Mouse (Mus musculus) kidney, embryonic 14.5 days (tissue): ENCODE measurements around the gene Tomm20. TPM values are rescaled to one million over a fixed set of nuclear protein-coding genes. Genes with fewer than 3 reads are reported as not detected.
"Not testable (repeated sequence)": the region's sequence is repeated elsewhere in the genome, so short reads cannot be mapped to it uniquely, and the experiment has no call there.

ENCODE experiments used
- ATAC-seq: fragments of 200-750 bp; cut with Nextera tagmentation; 2 replicates; pipeline ENCODE4 v1.8.0; 2017; ENCODE audit warnings: moderate number of reproducible peaks, mild to moderate bottlenecking, moderate TSS enrichment, moderate library complexity; ENCODE audit not compliant: low FRiP score, low TSS enrichment
- H3K27ac ChIP-seq: fragments of 300-500 bp; sonication (generic); 2 replicates; pipeline ENCODE4 v1.5.1; 2014; ENCODE audit warnings: low read depth, mild to moderate bottlenecking, low read length, moderate library complexity, mixed read lengths
- H3K27me3 ChIP-seq: fragments of 300-500 bp; sonication (generic); 2 replicates; pipeline ENCODE4 v1.6.1; 2014; ENCODE audit warnings: mild to moderate bottlenecking, low read length; ENCODE audit not compliant: control insufficient read depth, insufficient read depth
- H3K36me3 ChIP-seq: fragments of 300-500 bp; sonication (generic); 2 replicates; pipeline ENCODE4 v1.6.1; 2014; ENCODE audit warnings: low read length, mixed read lengths; ENCODE audit not compliant: control insufficient read depth, insufficient read depth
- H3K4me1 ChIP-seq: fragments of 300-500 bp; sonication (generic); 2 replicates; pipeline ENCODE4 v1.6.1; 2014; ENCODE audit warnings: low read length, mixed read lengths; ENCODE audit not compliant: control insufficient read depth, insufficient read depth
- H3K4me2 ChIP-seq: fragments of 300-500 bp; sonication (generic); replicated peaks from 2 replicates; pipeline ENCODE4 v1.6.1; 2014; ENCODE audit warnings: low read depth, mild to moderate bottlenecking, low read length
- H3K4me3 ChIP-seq: fragments of 300-500 bp; sonication (generic); 2 replicates; pipeline ENCODE4 v1.5.1; 2014; ENCODE audit warnings: mild to moderate bottlenecking, low read length
- H3K9ac ChIP-seq: fragments of 300-500 bp; sonication (generic); 2 replicates; pipeline ENCODE4 v1.6.1; 2014; ENCODE audit warnings: low read depth, mild to moderate bottlenecking, low read length, moderate library complexity
- H3K9me3 ChIP-seq: fragments of 300-500 bp; sonication (generic); 2 replicates; pipeline ENCODE4 v1.6.1; 2016; ENCODE audit warnings: low read length; ENCODE audit not compliant: control insufficient read depth
- WGBS: fragments of 180-500 bp; shearing (Covaris S2); extraction: QIAGEN DNeasy Blood & Tissue Kit; methylation state at CpG from one replicate; pipeline ENCODE4 v1.1.7; 2014; 5-methylcytosine and 5-hydroxymethylcytosine counted together
- polyA plus RNA-seq: library from polyadenylated mRNA; unstranded; fragments of >200 nt; fragmentation: Nextera tagmentation; extraction: Ambion mirVana; gene quantifications from 2 replicates; pipeline ENCODE4 v1.2.1, GENCODE M21; 2014

Gene Tomm20
- polyA plus RNA-seq, 1 experiment from 2014 or later: 262 TPM

GRCm38 (mm10) chr8:126918356-126918755 lies 27.3 kb downstream of the Tomm20 start:
- no peak overlapping the region for H3K9ac ChIP-seq
- no peak for ATAC-seq
- WGBS: 100% methylated on average over 1 of the region's 1 CpGs

GRCm38 (mm10) chr8:126917179-126917905 lies 28.3 kb downstream of the Tomm20 start:
- no peak for ATAC-seq
- no peaks in the 10 kb centered on the region for H3K27me3 ChIP-seq
- H3K4me2 ChIP-seq: no peak overlapping the region
- 68% methylated on average over 6 of the region's 6 CpGs for WGBS
- H3K9me3 ChIP-seq: no peaks in the 10 kb centered on the region
- H3K9ac ChIP-seq: no peak overlapping the region
- no peaks in the 10 kb centered on the region for H3K36me3 ChIP-seq
- H3K4me1 ChIP-seq: peaks cover 15% of the 10 kb centered on the region
- H3K27ac ChIP-seq: no peak overlapping the region
- no peak overlapping the region for H3K4me3 ChIP-seq

More at GRCm38 (mm10) chr8:126918356-126918755, 27.3 kb downstream of the Tomm20 start:
- Histone ChIP-seq H3K27ac (no peak overlapping the region), H3K4me2 (no peak overlapping the region), H3K27me3 (no peaks in the 10 kb centered on the region), H3K4me1 (peaks cover 14% of the 10 kb centered on the region), H3K9me3 (no peaks in the 10 kb centered on the region), H3K36me3 (0 out of 2 replicates have a peak, but pooled peaks cover 2% of the 10 kb centered on the region), H3K4me3 (no peak overlapping the region)

GRCm38 (mm10) chr8:126916611-126917010 lies 29.0 kb downstream of the Tomm20 start:
- Histone ChIP-seq H3K4me1 (peaks cover 15% of the 10 kb centered on the region), H3K4me3 (no peak overlapping the region), H3K9ac (no peak overlapping the region), H3K27ac (no peak overlapping the region), H3K9me3 (no peaks in the 10 kb centered on the region), H3K4me2 (no peak overlapping the region), H3K27me3 (no peaks in the 10 kb centered on the region), H3K36me3 (no peaks in the 10 kb centered on the region)
- 90% methylated on average over 4 of the region's 4 CpGs for WGBS
- ATAC-seq: no peak

GRCm38 (mm10) chr8:126914609-126915375 lies 30.9 kb downstream of the Tomm20 start:
- peaks cover 14% of the 10 kb centered on the region for H3K4me1 ChIP-seq
- H3K27me3 ChIP-seq: no peaks in the 10 kb centered on the region
- H3K4me3 ChIP-seq: no peak overlapping the region
- no peak for ATAC-seq
- no peak overlapping the region for H3K4me2 ChIP-seq
- no peak overlapping the region for H3K9ac ChIP-seq
- no peaks in the 10 kb centered on the region for H3K9me3 ChIP-seq
- 30% methylated on average over 10 of the region's 10 CpGs for WGBS
- H3K27ac ChIP-seq: no peak overlapping the region
- no peaks in the 10 kb centered on the region for H3K36me3 ChIP-seq

GRCm38 (mm10) chr8:126914107-126914490 lies 31.5 kb downstream of the Tomm20 start:
- not testable (repeated sequence) for H3K27ac ChIP-seq, H3K36me3 ChIP-seq, ATAC-seq, H3K9ac ChIP-seq, H3K9me3 ChIP-seq, H3K4me3 ChIP-seq, H3K27me3 ChIP-seq, H3K4me1 ChIP-seq, H3K4me2 ChIP-seq
- 69% methylated on average over 9 of the region's 10 CpGs for WGBS

DNA sequence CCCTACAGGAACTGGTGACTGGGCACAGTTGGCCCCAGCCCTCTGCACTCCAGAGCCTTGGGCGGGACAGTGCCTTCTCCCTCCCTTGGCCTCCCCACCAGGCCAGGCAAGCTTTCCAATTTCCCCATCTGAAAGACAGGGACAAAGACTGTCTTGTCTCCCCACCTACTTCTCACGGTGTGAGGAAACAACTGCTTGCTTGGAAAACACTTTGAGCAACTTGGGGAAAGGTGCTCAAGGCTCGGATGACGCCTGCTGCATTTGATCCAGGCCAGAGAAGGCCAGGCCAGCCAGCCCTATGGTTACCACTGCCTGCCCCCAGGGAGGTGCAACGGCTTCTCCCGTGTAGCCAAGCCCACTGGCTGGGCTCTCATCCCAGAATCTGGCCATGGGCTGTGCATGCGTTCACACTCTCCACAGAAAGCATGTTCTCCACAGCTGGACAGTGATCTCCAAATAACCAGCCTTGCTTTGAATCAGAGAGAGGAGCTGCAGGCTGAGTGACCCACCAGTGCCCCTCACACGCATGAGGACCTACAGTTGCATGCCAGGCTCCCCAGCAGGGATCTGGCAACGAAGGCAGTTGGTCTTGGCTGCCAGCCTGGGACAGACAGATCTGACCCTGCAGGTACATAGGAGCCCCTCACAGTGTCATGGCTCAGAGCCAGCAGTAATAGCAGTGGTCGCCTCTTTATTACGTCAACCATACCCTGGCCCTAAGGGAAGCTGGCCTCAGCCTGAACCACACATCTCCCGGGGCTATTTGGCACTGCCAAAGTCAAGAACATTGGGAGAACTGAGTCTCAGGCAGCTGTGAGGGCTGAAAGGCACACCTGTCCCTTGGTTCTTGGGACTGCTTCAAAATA lies 32.2 kb downstream of the Tomm20 start:
- ATAC-seq: no peak
- H3K9ac ChIP-seq: no peak overlapping the region

GRCm38 (mm10) chr8:126909371-126909802 lies 36.3 kb downstream of the Tomm20 start:
- Histone ChIP-seq H3K4me1 (0 out of 2 replicates have a peak, but pooled peaks cover 8% of the 10 kb centered on the region), H3K27ac (peak overlapping the region; percentile 33; the same call in 1 of the 2 replicates), H3K27me3 (no peaks in the 10 kb centered on the region), H3K4me3 (no peak overlapping the region), H3K9ac (no peak overlapping the region), H3K36me3 (no peaks in the 10 kb centered on the region), H3K4me2 (no peak overlapping the region), H3K9me3 (no peaks in the 10 kb centered on the region)
- WGBS: 54% methylated on average over 10 of the region's 10 CpGs
- ATAC-seq: no peak

More for the DNA sequence above, 32.2 kb downstream of the Tomm20 start:
- 44% methylated on average over 12 of the region's 12 CpGs for WGBS
- no peak overlapping the region for H3K4me3 ChIP-seq
- no peaks in the 10 kb centered on the region for H3K9me3 ChIP-seq
- 0 out of 2 replicates have a peak, but pooled peaks cover 8% of the 10 kb centered on the region for H3K4me1 ChIP-seq
- H3K4me2 ChIP-seq: no peak overlapping the region
- no peaks in the 10 kb centered on the region for H3K36me3 ChIP-seq
- no peak overlapping the region for H3K27ac ChIP-seq
- H3K27me3 ChIP-seq: no peaks in the 10 kb centered on the region

- H3K27ac ChIP-seq: no peak overlapping the region
- no peak overlapping the region for H3K4me3 ChIP-seq
- H3K36me3 ChIP-seq: no peaks in the 10 kb centered on the region
- WGBS: 57% methylated on average over 6 of the region's 6 CpGs
- ATAC-seq: no peak
- no peaks in the 10 kb centered on the region for H3K27me3 ChIP-seq
- 0 out of 2 replicates have a peak, but pooled peaks cover 8% of the 10 kb centered on the region for H3K4me1 ChIP-seq
- no peaks in the 10 kb centered on the region for H3K9me3 ChIP-seq
- no peak overlapping the region for H3K4me2 ChIP-seq
- H3K9ac ChIP-seq: no peak overlapping the region
Measured at GRCm38 (mm10) chr8:126908805-126909204, 36.8 kb downstream of the Tomm20 start.
